Mouse (Mus musculus) C2C12 (cell line): ENCODE results near the gene Slc37a3.

Experiments
- CEBPB ChIP-seq: IDR thresholded peaks from one replicate; pipeline ENCODE4 v1.6.1; 2011; ENCODE audit warnings: low read depth, mild to moderate bottlenecking, control low read depth, moderate library complexity
- CTCF ChIP-seq: IDR thresholded peaks from one replicate; pipeline ENCODE4 v1.5.1; 2011; ENCODE audit not compliant: control insufficient read depth, insufficient read depth, insufficient read length
- FOSL1 ChIP-seq: IDR thresholded peaks from one replicate; pipeline ENCODE4 v1.8.0; 2011; ENCODE audit warnings: mild to moderate bottlenecking, low read length; ENCODE audit not compliant: poor library complexity, insufficient read depth, severe bottlenecking
- MAX ChIP-seq: IDR thresholded peaks from one replicate; pipeline ENCODE4 v1.6.1; 2011; ENCODE audit warnings: mild to moderate bottlenecking, control low read depth
- MYOD1 ChIP-seq: IDR thresholded peaks from one replicate; pipeline ENCODE4 v1.6.1; 2011; ENCODE audit warnings: low read depth; ENCODE audit not compliant: control insufficient read depth, insufficient read length
- MYOG ChIP-seq: IDR thresholded peaks from one replicate; pipeline ENCODE4 v1.6.1; 2011; ENCODE audit not compliant: control insufficient read depth, insufficient read length; ENCODE audit errors: extremely low read depth
- USF1 ChIP-seq: IDR thresholded peaks from one replicate; pipeline ENCODE4 v1.6.1; 2011; ENCODE audit warnings: low read depth, mild to moderate bottlenecking, control low read depth, moderate library complexity

DNA sequence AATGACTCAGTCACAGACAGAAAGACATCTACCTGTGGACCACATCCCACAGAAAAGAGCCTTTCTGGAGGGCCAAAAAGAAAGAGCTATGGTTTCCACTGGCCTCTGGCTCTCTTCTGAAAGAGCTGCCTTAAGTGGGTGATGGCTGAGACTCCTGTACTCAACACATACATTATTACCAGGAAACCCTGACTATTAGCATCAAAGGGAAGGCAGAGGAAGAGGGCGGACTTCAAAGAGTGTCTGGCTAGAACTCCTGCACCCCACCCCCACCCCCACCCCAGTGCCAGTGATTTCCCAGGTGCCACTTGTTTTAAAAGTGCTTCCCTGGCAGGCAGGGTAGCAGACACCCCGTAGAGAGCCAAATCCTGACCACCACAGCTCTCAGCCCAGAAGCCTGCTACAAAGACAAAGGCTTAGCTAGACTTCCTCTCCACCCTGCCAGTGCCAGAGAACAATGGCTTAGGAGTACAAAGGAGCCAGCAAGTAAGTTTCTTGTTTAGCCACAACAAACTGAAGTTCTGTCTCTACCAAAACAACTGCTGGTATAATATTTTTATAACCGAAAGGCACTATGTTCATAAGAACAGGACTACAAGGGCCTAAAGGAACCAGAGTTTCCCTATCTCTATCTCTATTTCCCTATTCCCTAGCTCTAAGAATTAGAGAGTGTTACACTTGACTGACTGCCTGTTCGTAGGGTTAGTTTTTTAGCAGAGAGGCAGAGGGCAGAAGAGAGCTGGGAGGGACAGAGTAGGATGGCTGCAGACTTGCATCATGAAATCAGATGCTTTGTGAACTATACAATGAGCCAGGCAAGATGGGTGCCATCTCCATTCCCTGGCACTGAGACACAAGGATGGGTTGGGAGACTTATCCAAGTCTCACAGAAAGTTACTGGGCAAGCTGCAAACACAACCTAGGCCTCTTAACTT lies 29.3 kb downstream of the Slc37a3 start:
- TF ChIP-seq CTCF (no peak), USF1 (no peak), CEBPB (no peak), FOSL1 (no peak), MAX (no peak), MYOG (no peak), MYOD1 (no peak)
